Mouse (Mus musculus) ovary, adult 18-20 months (tissue): ENCODE results near the gene Degs2.
"Not testable (repeated sequence)": the region's sequence is repeated elsewhere in the genome, so short reads cannot be mapped to it uniquely, and the experiment has no call there.

Experiments
- DNase-seq: peaks from one replicate; pipeline ENCODE4 v3.0.0; 2022; ENCODE audit warnings: low spot score, mixed read lengths

Gene Degs2

GRCm38 (mm10) chr12:108702185-108702584, at the start of gene Degs2:
Gene Degs2, minus strand, starts transcription at chr12:108702315.
- no peak for DNase-seq

GRCm38 (mm10) chr12:108751790-108752189, 49.7 kb upstream of the Degs2 start:
- no peak for DNase-seq

GRCm38 (mm10) chr12:108750226-108750625, 48.1 kb upstream of the Degs2 start:
- no peak for DNase-seq

GRCm38 (mm10) chr12:108749454-108749853, 47.3 kb upstream of the Degs2 start:
- no peak for DNase-seq

- DNase-seq, result no peak
Measured at GRCm38 (mm10) chr12:108749019-108749418, 46.9 kb upstream of the Degs2 start.

GRCm38 (mm10) chr12:108745990-108746389, 43.9 kb upstream of the Degs2 start:
- DNase-seq, result no peak

GRCm38 (mm10) chr12:108742241-108742640, 40.1 kb upstream of the Degs2 start:
- no peak for DNase-seq

- no peak for DNase-seq
Measured at GRCm38 (mm10) chr12:108741472-108741871, 39.4 kb upstream of the Degs2 start.

GRCm38 (mm10) chr12:108738745-108739144, 36.6 kb upstream of the Degs2 start:
- no peak for DNase-seq

GRCm38 (mm10) chr12:108737838-108738237, 35.7 kb upstream of the Degs2 start:
- DNase-seq, result no peak

GRCm38 (mm10) chr12:108734386-108734785, 32.3 kb upstream of the Degs2 start:
- no peak for DNase-seq

GRCm38 (mm10) chr12:108723841-108724240, 21.7 kb upstream of the Degs2 start:
- DNase-seq, result no peak

- no peak for DNase-seq
Measured at GRCm38 (mm10) chr12:108722464-108722863, 20.3 kb upstream of the Degs2 start.

GRCm38 (mm10) chr12:108718485-108718884, 16.4 kb upstream of the Degs2 start:
- no peak for DNase-seq

GRCm38 (mm10) chr12:108715854-108716253, 13.7 kb upstream of the Degs2 start:
- no peak for DNase-seq

GRCm38 (mm10) chr12:108713972-108714371, 11.9 kb upstream of the Degs2 start:
- not testable (repeated sequence) for DNase-seq

- no peak for DNase-seq
Measured at GRCm38 (mm10) chr12:108712481-108712880, 10.4 kb upstream of the Degs2 start.

GRCm38 (mm10) chr12:108710861-108711615, 8.9 kb upstream of the Degs2 start:
- no peak for DNase-seq

GRCm38 (mm10) chr12:108709964-108710765, 8.1 kb upstream of the Degs2 start:
- DNase-seq, result no peak

- DNase-seq, result no peak
Measured at GRCm38 (mm10) chr12:108709386-108709785, 7.3 kb upstream of the Degs2 start.

GRCm38 (mm10) chr12:108706129-108706528, 4.0 kb upstream of the Degs2 start:
- no peak for DNase-seq

GRCm38 (mm10) chr12:108705486-108705885, 3.4 kb upstream of the Degs2 start:
- DNase-seq, result no peak

- DNase-seq, result no peak
Measured at GRCm38 (mm10) chr12:108701221-108701620, 894 bp downstream of the Degs2 start.
